Mouse (Mus musculus) urinary bladder, postnatal 25 days (tissue): ENCODE measurements around the gene Papola.

Experiments used
- DNase-seq: peaks from one replicate; pipeline ENCODE4 v3.0.0; 2022; ENCODE audit warnings: low spot score

The Papola gene

GRCm38 (mm10) chr12:105784196-105784999 lies at the start of gene Papola:
Gene Papola (plus strand): TSS chr12:105784694.
- peak; percentile 74 for DNase-seq

GRCm38 (mm10) chr12:105735226-105735888 lies 49.1 kb upstream of the Papola start:
- no peak for DNase-seq

- no peak for DNase-seq
Observed at GRCm38 (mm10) chr12:105735889-105736251, 48.6 kb upstream of the Papola start.

GRCm38 (mm10) chr12:105738316-105739096 lies 46.0 kb upstream of the Papola start:
- no peak for DNase-seq

GRCm38 (mm10) chr12:105739656-105740055 lies 44.8 kb upstream of the Papola start:
- no peak for DNase-seq

- DNase-seq = no peak
Observed at GRCm38 (mm10) chr12:105748114-105748513, 36.4 kb upstream of the Papola start.

GRCm38 (mm10) chr12:105753813-105754212 lies 30.7 kb upstream of the Papola start:
- DNase-seq = no peak

- DNase-seq = no peak
Observed at GRCm38 (mm10) chr12:105757816-105758497, 26.5 kb upstream of the Papola start.

GRCm38 (mm10) chr12:105758911-105759310 lies 25.6 kb upstream of the Papola start:
- DNase-seq = no peak

- DNase-seq = no peak
Observed at GRCm38 (mm10) chr12:105759849-105760478, 24.5 kb upstream of the Papola start.

- DNase-seq = no peak
Observed at GRCm38 (mm10) chr12:105761171-105761570, 23.3 kb upstream of the Papola start.

- no peak for DNase-seq
Observed at GRCm38 (mm10) chr12:105761629-105762028, 22.9 kb upstream of the Papola start.

GRCm38 (mm10) chr12:105769700-105770099 lies 14.8 kb upstream of the Papola start:
- no peak for DNase-seq

GRCm38 (mm10) chr12:105774871-105775270 lies 9.6 kb upstream of the Papola start:
- DNase-seq = no peak

- DNase-seq = no peak
Observed at GRCm38 (mm10) chr12:105777651-105778050, 6.8 kb upstream of the Papola start.

- DNase-seq = peak; percentile 67
Observed at GRCm38 (mm10) chr12:105785000-105785774, 693 bp downstream of the Papola start.

- DNase-seq = no peak
Observed at GRCm38 (mm10) chr12:105786113-105786512, 1.6 kb downstream of the Papola start.

- no peak for DNase-seq
Observed at GRCm38 (mm10) chr12:105787626-105788025, 3.1 kb downstream of the Papola start.

- no peak for DNase-seq
Observed at GRCm38 (mm10) chr12:105789885-105790284, 5.4 kb downstream of the Papola start.

- DNase-seq = no peak
Observed at GRCm38 (mm10) chr12:105794896-105795295, 10.4 kb downstream of the Papola start.

GRCm38 (mm10) chr12:105798001-105798400 lies 13.5 kb downstream of the Papola start:
- DNase-seq = no peak
